Mouse (Mus musculus) G1E (cell line): ENCODE measurements around the gene Ifi47.

ENCODE experiments used
- CTCF ChIP-seq: IDR thresholded peaks from 2 replicates; pipeline ENCODE4 v1.5.1; 2012; ENCODE audit warnings: low read depth, low read length, inconsistent platforms, mixed read lengths
- GATA1 ChIP-seq: IDR thresholded peaks from 2 replicates; pipeline ENCODE4 v1.6.1; 2012; ENCODE audit warnings: borderline replicate concordance, low read length, inconsistent platforms, mixed read lengths
- TAL1 ChIP-seq: conservative IDR thresholded peaks from 2 replicates; pipeline ENCODE4 v1.6.1; 2012; ENCODE audit warnings: low read depth, low read length, inconsistent platforms, mixed read lengths

DNA sequence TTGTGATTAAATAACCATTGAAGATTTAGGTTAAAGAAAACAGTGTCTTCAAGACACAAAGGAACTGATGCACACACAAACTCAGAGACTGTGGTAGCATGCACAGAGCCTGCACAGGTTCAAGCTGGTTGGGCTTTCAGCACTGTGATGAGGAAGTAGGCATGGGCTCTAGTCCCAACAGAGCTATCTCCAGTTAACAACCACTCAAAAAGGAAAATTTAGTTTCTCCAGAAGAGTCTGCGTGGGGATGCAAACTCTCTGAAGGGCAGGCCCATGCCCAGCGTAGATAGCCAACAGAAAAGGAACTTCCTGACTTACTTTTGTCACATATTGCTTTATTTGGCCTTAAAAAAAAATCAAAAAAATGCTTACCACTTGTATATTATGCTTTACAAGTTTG lies 16.4 kb downstream of the Ifi47 start:
- TF ChIP-seq TAL1 = no peak
- TF ChIP-seq GATA1 = no peak
- no peak for TF ChIP-seq CTCF
